Mouse (Mus musculus) neutrophil, adult 59 days (primary cell): ENCODE measurements around the gene Pnldc1. TPM values are rescaled to one million over a fixed set of nuclear protein-coding genes. Genes with fewer than 3 reads are reported as not detected.

ENCODE experiments used
- total RNA-seq, 2 experiments: library from RNA; stranded (reverse); gene quantifications; 1 replicate in 1 of 2; 2 replicates in 1 of 2; pipeline ENCODE4 v1.2.4; 2023

Gene Pnldc1
- 1 to 10 TPM in 1 of 2 experiments, not detected in 1; 1.0 TPM for total RNA-seq

DNA sequence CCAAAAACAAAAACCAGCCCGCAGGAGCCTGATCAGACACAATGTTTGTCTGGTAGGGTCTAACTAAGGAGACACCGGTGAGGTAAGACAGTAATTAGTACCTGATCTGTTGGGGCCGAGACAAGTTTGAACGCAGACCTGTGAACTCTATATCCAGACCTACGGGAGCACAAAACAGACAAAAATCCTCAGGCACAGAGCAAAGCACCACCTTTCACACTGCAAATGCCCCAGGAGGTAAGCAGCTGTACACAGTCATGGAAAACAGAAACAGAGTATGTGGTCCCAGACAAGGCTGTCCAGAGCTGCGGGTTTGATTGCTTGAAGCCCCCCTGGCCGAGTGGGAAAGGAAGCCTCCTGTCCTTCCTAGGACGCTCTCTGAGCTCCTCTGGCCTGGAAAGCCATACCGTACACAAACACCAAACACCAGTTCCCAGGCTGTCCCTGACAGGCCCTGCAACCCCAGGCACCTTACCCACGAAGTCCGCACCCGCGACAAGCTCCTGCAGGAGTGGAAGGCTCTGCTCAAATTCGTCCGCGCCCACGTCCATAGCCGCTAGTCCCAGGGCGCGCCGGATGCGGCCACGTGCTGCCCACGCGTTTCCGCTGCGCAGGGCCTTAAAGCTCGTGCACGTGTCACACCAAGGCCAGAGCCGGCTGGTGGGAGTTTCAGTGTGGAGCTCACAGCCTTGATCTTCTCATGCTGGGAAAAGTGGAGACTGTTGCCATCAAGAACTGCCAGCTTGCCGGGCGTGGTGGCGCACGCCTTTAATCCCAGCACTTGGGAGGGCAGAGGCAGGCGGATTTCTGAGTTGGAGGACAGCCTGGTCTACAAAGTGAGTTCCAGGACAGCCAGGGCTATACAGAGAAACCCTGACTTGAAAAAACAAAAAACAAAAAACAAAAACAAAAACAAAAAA is at the start of gene Pnldc1:
Gene Pnldc1 (minus strand): TSS at position 870 of the 920 bp plus-strand sequence.

DNA sequence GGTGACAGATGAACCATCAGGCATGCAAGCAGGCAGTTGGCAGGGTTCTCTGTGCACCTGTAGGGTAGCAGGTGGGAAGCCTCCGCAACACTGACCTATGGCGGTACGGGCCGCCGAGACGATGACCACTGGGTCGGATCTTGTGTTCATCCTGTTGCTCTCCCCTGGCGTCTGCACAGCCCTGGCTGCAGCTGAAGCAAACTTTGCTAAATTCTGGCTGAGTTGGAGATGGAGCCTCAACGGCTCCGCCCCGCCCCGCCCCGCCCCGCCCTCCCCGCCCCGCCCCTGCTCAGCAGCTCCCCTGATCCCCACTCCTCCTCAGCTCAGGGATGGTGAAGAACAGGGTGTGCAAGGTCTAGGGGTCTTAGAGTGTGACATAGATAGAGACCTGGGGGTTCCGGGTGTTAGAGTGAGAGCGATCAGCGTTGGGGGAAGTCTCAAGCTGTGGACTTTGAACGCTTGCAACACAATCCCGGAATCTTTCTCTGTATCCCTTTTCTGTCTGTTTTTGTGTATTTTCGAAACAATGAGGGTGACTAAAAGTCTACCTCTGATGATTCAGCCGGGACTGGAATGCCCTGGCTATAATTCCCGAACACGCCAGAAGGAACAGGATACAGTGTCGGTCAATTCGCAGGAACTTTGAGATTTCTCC is 30.2 kb upstream of the Pnldc1 start, which contains the start of gene Acat3:
Gene Acat3 (minus strand): TSS at position 450 of the 655 bp plus-strand sequence.

DNA sequence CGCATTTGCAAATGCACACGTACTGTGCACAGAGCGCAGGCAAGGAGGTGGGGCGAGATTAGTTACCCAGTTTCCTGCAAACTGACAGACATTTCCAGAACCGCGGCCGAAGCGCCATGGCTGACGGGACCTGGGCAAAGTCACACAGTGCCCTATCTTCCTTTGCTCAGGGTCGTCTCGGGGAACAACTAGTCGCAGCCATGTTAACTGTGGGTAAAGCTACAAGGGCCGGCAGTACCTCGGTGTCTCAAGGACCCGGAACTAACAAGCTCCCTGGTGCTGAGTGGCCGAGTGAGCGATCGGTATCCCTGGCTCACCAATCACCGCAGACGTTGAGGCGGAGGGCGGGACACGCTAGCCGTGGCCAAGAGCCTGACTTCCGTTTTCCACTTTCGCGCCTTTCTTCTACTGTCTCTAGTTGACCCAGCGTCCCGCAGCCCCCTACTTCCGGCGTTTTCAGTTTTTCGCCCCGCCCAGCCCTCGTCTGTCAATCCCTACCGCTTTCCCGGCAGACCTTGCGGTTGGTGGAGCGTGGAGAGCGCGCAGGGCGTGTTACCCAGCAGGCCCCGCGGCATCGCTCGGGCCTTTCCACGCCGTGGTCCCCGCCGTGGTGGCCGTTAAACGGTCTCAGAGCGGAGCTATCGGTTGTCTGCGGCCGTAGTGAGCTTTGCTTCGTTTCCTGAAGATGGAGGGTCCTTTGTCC is 6.0 kb upstream of the Pnldc1 start, which contains the start of gene Mrpl18:
Gene Mrpl18 (minus strand): TSS at position 465 of the 703 bp plus-strand sequence.

DNA sequence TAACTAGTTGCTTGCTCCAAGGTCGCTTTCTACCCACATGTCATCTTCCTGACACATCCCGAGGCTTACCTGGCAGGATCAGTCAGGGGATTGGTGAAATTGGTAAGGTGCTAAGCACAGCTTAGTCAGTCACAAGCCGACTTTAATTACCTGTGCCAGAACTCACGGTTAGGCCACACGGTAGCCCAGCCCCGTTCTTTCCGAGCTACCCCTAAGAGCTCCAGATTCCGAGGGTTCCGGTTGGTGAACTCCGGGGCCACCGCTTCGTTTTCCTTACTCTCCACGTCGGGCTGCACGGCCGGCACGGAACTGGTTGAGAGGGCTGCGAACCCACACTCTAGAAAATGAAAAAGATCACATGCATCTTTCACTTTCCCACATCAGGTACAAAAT is 5.5 kb upstream of the Pnldc1 start, which contains the start of gene Tcp1:
Gene Tcp1 (plus strand): TSS at position 214 of the 393 bp plus-strand sequence.

DNA sequence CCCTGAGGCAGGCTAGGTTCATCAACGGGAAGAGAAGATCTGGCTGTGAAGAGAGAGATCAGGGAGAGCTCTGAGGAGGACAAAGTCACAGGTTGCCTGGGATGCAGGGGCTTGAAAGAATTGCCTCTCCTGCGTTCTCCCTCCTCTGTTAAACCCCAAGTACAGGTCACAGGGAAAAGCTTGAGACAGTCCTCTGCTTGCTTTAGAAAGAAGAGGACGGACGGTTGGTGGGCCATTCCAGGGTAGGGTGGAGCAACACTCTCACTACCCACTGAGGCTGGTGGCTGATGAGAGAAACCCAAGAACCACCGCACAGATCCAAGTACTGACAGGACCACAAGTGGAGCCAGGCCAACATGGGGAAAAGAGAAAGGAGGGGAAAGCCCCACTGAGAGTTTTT is 34.3 kb downstream of the Pnldc1 start, which contains the start of gene Mrgprh:
Gene Mrgprh (plus strand): TSS at position 301 of the 400 bp plus-strand sequence.

DNA sequence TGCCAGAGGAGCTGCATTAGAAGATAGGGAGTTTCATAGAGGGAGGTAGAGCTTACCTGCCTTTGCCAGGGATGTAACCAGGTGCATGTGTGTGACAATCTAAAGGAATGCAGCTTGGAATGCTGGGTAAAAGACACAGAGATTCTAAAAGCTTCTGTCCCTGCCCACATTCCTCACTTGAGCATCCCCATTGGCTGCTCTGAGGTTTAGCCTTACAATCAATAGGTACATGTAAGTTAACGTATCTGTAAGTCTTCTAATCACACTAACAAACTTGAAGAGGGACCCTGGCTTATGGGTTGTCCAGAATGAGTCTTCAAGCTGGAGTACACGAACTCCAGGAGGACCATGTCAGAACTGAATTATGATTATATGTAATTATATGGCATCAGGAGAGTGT is 42.0 kb downstream of the Pnldc1 start, which contains the start of gene Mas1:
Gene Mas1 (minus strand): TSS at position 101 of the 400 bp plus-strand sequence.

Other genes with a start within 250 kb of the Pnldc1 start
- not detected for gene Slc22a1, start 234.4 kb downstream of the Pnldc1 start, total RNA-seq
- gene Igf2r, start 140.6 kb downstream of the Pnldc1 start, total RNA-seq = 10 to 100 TPM; 21.7 to 23.8 TPM
- gene Mas1, start 42.1 kb downstream of the Pnldc1 start, total RNA-seq = not detected
- not detected for gene Mrgprh, start 34.2 kb downstream of the Pnldc1 start, total RNA-seq
- gene Tcp1, start 5.5 kb upstream of the Pnldc1 start, total RNA-seq = 100 to 1,000 TPM in 1 of 2 experiments, 10 to 100 TPM in 1; 91.0 to 105 TPM
- gene Mrpl18, start 6.1 kb upstream of the Pnldc1 start, total RNA-seq = 10 to 100 TPM; 47.5 to 48.5 TPM
- not detected for gene Acat3, start 30.4 kb upstream of the Pnldc1 start, total RNA-seq
- 10 to 100 TPM in 1 of 2 experiments, 1 to 10 TPM in 1; 9.1 to 11.6 TPM for gene Acat2, start 50.5 kb upstream of the Pnldc1 start, total RNA-seq
- gene Wtap, start 83.9 kb upstream of the Pnldc1 start, total RNA-seq = 10 to 100 TPM; 64.7 to 72.5 TPM
- gene Sod2, start 96.6 kb upstream of the Pnldc1 start, total RNA-seq = 10 to 100 TPM; 39.6 to 54.0 TPM
- gene Gpr31b, start 142.1 kb upstream of the Pnldc1 start, total RNA-seq = under 1 TPM; 0.44 to 0.53 TPM
- not detected for gene Tcp10b, start 150.9 kb upstream of the Pnldc1 start, total RNA-seq
- gene Unc93a, start 221.6 kb upstream of the Pnldc1 start, total RNA-seq = under 1 TPM; 0.22 to 0.71 TPM